Mouse (Mus musculus) MEL (cell line): Measurements from ENCODE around the gene Olfr1148. TPM values are rescaled to one million over a fixed set of nuclear protein-coding genes. Genes with fewer than 3 reads are reported as not detected.

Experiments
- DNase-seq: peaks from one replicate; pipeline ENCODE4 v3.0.0; 2011; ENCODE audit warnings: low read depth, low spot score
- H3K27ac ChIP-seq: 2 replicates; pipeline ENCODE4 v1.5.1; 2012; ENCODE audit warnings: low read depth, mild to moderate bottlenecking, control low read depth, low read length, moderate library complexity; ENCODE audit not compliant: control insufficient read depth
- H3K27me3 ChIP-seq, 2 experiments: fragments of 150-350 bp in 1 of 2; sonication (generic) in 1 of 2; 2 replicates each; pipeline ENCODE4 v1.6.1; 2012; ENCODE audit warnings: low read length in 2 of 2, mild to moderate bottlenecking in 2 of 2, improper control_type of control experiment in 1 of 2, moderate library complexity in 1 of 2; ENCODE audit not compliant: insufficient read depth in 2 of 2, control insufficient read depth in 1 of 2
- H3K36me3 ChIP-seq, 2 experiments: 2 replicates each; pipeline ENCODE4 v1.6.1; 2012 to 2014; ENCODE audit warnings: low read length in 2 of 2, improper control_type of control experiment in 1 of 2, inconsistent platforms in 1 of 2, mild to moderate bottlenecking in 1 of 2; ENCODE audit not compliant: insufficient read depth in 2 of 2, control insufficient read depth in 1 of 2
- H3K4me1 ChIP-seq, 2 experiments: fragments of 150-350 bp in 1 of 2; sonication (generic) in 1 of 2; 2 replicates each; pipeline ENCODE4 v1.6.1; 2012; ENCODE audit warnings: low read length in 2 of 2, improper control_type of control experiment in 1 of 2, mild to moderate bottlenecking in 1 of 2; ENCODE audit not compliant: insufficient read depth in 2 of 2, control insufficient read depth in 1 of 2
- H3K4me3 ChIP-seq, 2 experiments: fragments of 150-350 bp in 1 of 2; sonication (generic) in 1 of 2; 2 replicates each; pipeline ENCODE4 v1.5.1; 2012; ENCODE audit warnings: low read depth in 2 of 2, low read length in 2 of 2, mild to moderate bottlenecking in 2 of 2, moderate library complexity in 2 of 2, control low read depth in 1 of 2, improper control_type of control experiment in 1 of 2; ENCODE audit not compliant: control insufficient read depth in 1 of 2, insufficient read depth in 1 of 2
- H3K79me2 ChIP-seq: 2 replicates; pipeline ENCODE4 v1.6.1; 2012; ENCODE audit warnings: mild to moderate bottlenecking, low read length, moderate library complexity; ENCODE audit not compliant: control insufficient read depth, poor library complexity, insufficient read depth
- H3K9ac ChIP-seq: 2 replicates; pipeline ENCODE4 v1.6.1; 2012; ENCODE audit warnings: low read depth, mild to moderate bottlenecking, control low read depth, low read length, moderate library complexity; ENCODE audit not compliant: control insufficient read depth, poor library complexity, severe bottlenecking
- H3K9me3 ChIP-seq: fragments of 150-350 bp; sonication (generic); replicated peaks from 2 replicates; pipeline ENCODE4 v1.6.1; 2012; ENCODE audit warnings: mild to moderate bottlenecking, low read length, improper control_type of control experiment, moderate library complexity; ENCODE audit not compliant: insufficient read depth
- CHD2 ChIP-seq: IDR thresholded peaks from 2 replicates; pipeline ENCODE4 v1.6.1; 2011; ENCODE audit warnings: low read length, improper control_type of control experiment
- E2F4 ChIP-seq: IDR thresholded peaks from 2 replicates; pipeline ENCODE4 v1.6.1; 2011; ENCODE audit warnings: low read depth, low read length, improper control_type of control experiment, borderline replicate concordance
- ELF1 ChIP-seq: IDR thresholded peaks from 2 replicates; pipeline ENCODE4 v1.6.1; 2014; ENCODE audit warnings: low read depth, mild to moderate bottlenecking, inconsistent platforms, low read length, improper control_type of control experiment, moderate library complexity
- EP300 ChIP-seq, 2 experiments: IDR thresholded peaks; 2 replicates each; pipeline ENCODE4 v1.6.1; 2011; ENCODE audit warnings: improper control_type of control experiment in 2 of 2, low read length in 2 of 2, low read depth in 1 of 2, mild to moderate bottlenecking in 1 of 2
- GATA1 ChIP-seq: IDR thresholded peaks from 2 replicates; pipeline ENCODE4 v1.6.1; 2011; ENCODE audit warnings: low read depth, low read length, improper control_type of control experiment
- HCFC1 ChIP-seq: IDR thresholded peaks from 2 replicates; pipeline ENCODE4 v1.6.1; 2012; ENCODE audit warnings: low read depth, mild to moderate bottlenecking, inconsistent platforms, low read length, improper control_type of control experiment, moderate library complexity
- MAZ ChIP-seq: IDR thresholded peaks from 2 replicates; pipeline ENCODE4 v1.6.1; 2012; ENCODE audit warnings: low read depth, mild to moderate bottlenecking, inconsistent platforms, low read length, improper control_type of control experiment
- MEF2A ChIP-seq: IDR thresholded peaks from 2 replicates; pipeline ENCODE4 v1.6.1; 2014; ENCODE audit warnings: low read depth, mild to moderate bottlenecking, inconsistent platforms, low read length, improper control_type of control experiment; ENCODE audit not compliant: poor library complexity, insufficient replicate concordance, severe bottlenecking; ENCODE audit errors: extremely low read depth
- MXI1 ChIP-seq: IDR thresholded peaks from 2 replicates; pipeline ENCODE4 v1.6.1; 2011; ENCODE audit warnings: mild to moderate bottlenecking, low read depth, low read length, improper control_type of control experiment
- MYB ChIP-seq: IDR thresholded peaks from 2 replicates; pipeline ENCODE4 v1.6.1; 2011; ENCODE audit warnings: mild to moderate bottlenecking, low read depth, low read length, improper control_type of control experiment
- NELFE ChIP-seq: IDR thresholded peaks from 2 replicates; pipeline ENCODE4 v1.6.1; 2011; ENCODE audit warnings: low read depth, low read length, improper control_type of control experiment
- NRF1 ChIP-seq: IDR thresholded peaks from 2 replicates; pipeline ENCODE4 v1.6.1; 2014; ENCODE audit warnings: low read depth, mild to moderate bottlenecking, inconsistent platforms, low read length, improper control_type of control experiment, moderate library complexity; ENCODE audit not compliant: poor library complexity, insufficient read depth, severe bottlenecking
- POLR2AphosphoS5 ChIP-seq: IDR thresholded peaks from 2 replicates; pipeline ENCODE4 v1.6.1; 2012; ENCODE audit warnings: low read depth, borderline replicate concordance, mild to moderate bottlenecking, inconsistent platforms, low read length, moderate library complexity, mixed read lengths
- RCOR1 ChIP-seq: IDR thresholded peaks from 2 replicates; pipeline ENCODE4 v1.6.1; 2012; ENCODE audit warnings: low read depth, mild to moderate bottlenecking, inconsistent platforms, low read length, improper control_type of control experiment
- TAL1 ChIP-seq: IDR thresholded peaks from 2 replicates; pipeline ENCODE4 v1.6.1; 2012; ENCODE audit warnings: mild to moderate bottlenecking, inconsistent platforms, low read length, moderate library complexity, mixed read lengths
- TBP ChIP-seq: IDR thresholded peaks from 2 replicates; pipeline ENCODE4 v1.8.0; 2011; ENCODE audit warnings: low read depth, low read length, improper control_type of control experiment
- TCF12 ChIP-seq: IDR thresholded peaks from 2 replicates; pipeline ENCODE4 v1.6.1; 2014; ENCODE audit warnings: low read depth, mild to moderate bottlenecking, inconsistent platforms, low read length, improper control_type of control experiment, moderate library complexity
- UBTF ChIP-seq: IDR thresholded peaks from 2 replicates; pipeline ENCODE4 v1.6.1; 2012; ENCODE audit warnings: low read depth, mild to moderate bottlenecking, inconsistent platforms, low read length, improper control_type of control experiment, moderate library complexity, borderline replicate concordance; ENCODE audit not compliant: insufficient read depth
- USF1 ChIP-seq: IDR thresholded peaks from 2 replicates; pipeline ENCODE4 v1.6.1; 2014; ENCODE audit warnings: low read depth, mild to moderate bottlenecking, inconsistent platforms, low read length, improper control_type of control experiment, moderate library complexity
- ZC3H11A ChIP-seq: IDR thresholded peaks from 2 replicates; pipeline ENCODE4 v1.6.1; 2012; ENCODE audit warnings: low read depth, mild to moderate bottlenecking, inconsistent platforms, low read length, improper control_type of control experiment
- ZKSCAN1 ChIP-seq: IDR thresholded peaks from 2 replicates; pipeline ENCODE4 v1.6.1; 2012; ENCODE audit warnings: low read depth, mild to moderate bottlenecking, inconsistent platforms, low read length, improper control_type of control experiment, moderate library complexity
- polyA plus RNA-seq, 2 experiments: library from polyadenylated mRNA; stranded (reverse) in 1 of 2; unstranded in 1 of 2; fragments of >175 nt in 1 of 2; fragments of >200 nt in 1 of 2; gene quantifications; 2 replicates each; pipeline versions ENCODE4 v1.2.1 to v1.2.4; 2012; ENCODE audit warnings: low replicate concordance in 2 of 2, low read depth in 1 of 2; ENCODE audit not compliant: insufficient read length in 2 of 2, insufficient read depth in 1 of 2, missing spikeins in 1 of 2
- total RNA-seq: library from RNA; depleted of rRNA; stranded (reverse); fragments of 300-350 nt; gene quantifications from 2 replicates; pipeline ENCODE4 v1.2.3, GENCODE M21; 2012; rRNA removed

Olfr1148 gene
- total RNA-seq (not detected in 2 replicates), polyA plus RNA-seq (not detected)

GRCm38 (mm10) chr2:87830233-87830632, at the start of gene Olfr1148:
Gene Olfr1148 (plus strand): TSS chr2:87830533.
- H3K4me3 ChIP-seq, result no peak within 1 kb of the TSS
- no peaks in the 10 kb centered on the region for H3K36me3 ChIP-seq
- DNase-seq, result no peak
- no peak within 1 kb of the TSS for H3K27ac ChIP-seq
- no peak within 1 kb of the TSS for H3K9ac ChIP-seq
- H3K4me1 ChIP-seq, result no peaks in the 10 kb centered on the region
- no peak for TF ChIP-seq MEF2A
- no peak for TF ChIP-seq NELFE
- no peak for TF ChIP-seq EP300 (IDR thresholded peaks at IDR 0.05; ENCODE audit: low read depth in 1 of 2, low read length in 2 of 2)
- TF ChIP-seq HCFC1, result no peak
- TF ChIP-seq UBTF, result no peak
- no peak for TF ChIP-seq E2F4
- no peak for TF ChIP-seq GATA1
- TF ChIP-seq TAL1, result no peak
- no peak for TF ChIP-seq CHD2
- no peak for TF ChIP-seq NRF1
- TF ChIP-seq POLR2AphosphoS5, result no peak
- TF ChIP-seq TCF12, result no peak
- TF ChIP-seq MYB, result no peak
- TF ChIP-seq ZC3H11A, result no peak
- no peak for TF ChIP-seq TBP
- no peak for TF ChIP-seq USF1
- TF ChIP-seq MAZ, result no peak
- no peak for TF ChIP-seq ZKSCAN1
- no peak for TF ChIP-seq RCOR1
- H3K79me2 ChIP-seq, result no peaks in the 10 kb centered on the region
- no peaks in the 10 kb centered on the region for H3K9me3 ChIP-seq
- no peaks in the 10 kb centered on the region for H3K27me3 ChIP-seq

DNA sequence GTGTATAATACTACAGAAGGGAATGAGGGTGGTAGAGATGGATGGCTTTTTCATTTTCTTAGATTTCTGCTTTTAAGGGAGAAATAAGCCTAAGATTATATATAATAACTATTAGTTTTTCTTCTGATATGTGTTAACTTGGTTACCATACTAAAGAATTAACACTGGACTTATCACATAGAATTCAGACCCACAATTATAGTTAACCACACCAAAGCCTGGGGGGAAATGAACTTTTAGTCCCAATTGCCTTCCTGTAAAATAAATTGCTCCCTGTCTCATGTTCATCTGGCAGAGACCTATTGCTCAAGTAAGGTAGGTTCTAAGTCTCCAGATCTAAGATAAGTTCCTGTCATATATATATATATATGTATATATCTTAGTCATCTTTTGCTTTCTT, 30.0 kb upstream of the Olfr1148 start, which contains the start of gene Olfr1143:
Olfr1143 (plus strand) TSS at position 301 of the 400 bp plus-strand sequence.
- TF ChIP-seq NRF1 (no peak), MXI1 (no peak), ELF1 (no peak), TAL1 (no peak)
- Histone ChIP-seq H3K36me3 (no peaks in the 10 kb centered on the region), H3K27ac (no peak within 1 kb of the TSS), H3K79me2 (no peaks in the 10 kb centered on the region), H3K9me3 (no peaks in the 10 kb centered on the region), H3K4me1 (no peaks in the 10 kb centered on the region), H3K9ac (no peak within 1 kb of the TSS), H3K4me3 (no peak within 1 kb of the TSS), H3K27me3 (no peaks in the 10 kb centered on the region)
- no peak for DNase-seq
